Mouse (Mus musculus) stomach, embryonic 14.5 days (tissue): ENCODE measurements around the gene Zfyve1. TPM values are rescaled to one million over a fixed set of nuclear protein-coding genes. Genes with fewer than 3 reads are reported as not detected.

Source experiments
- ATAC-seq: fragments of 200-750 bp; cut with Nextera tagmentation; 2 replicates; pipeline ENCODE4 v1.8.0; 2017; ENCODE audit warnings: low read depth, moderate TSS enrichment; ENCODE audit not compliant: insufficient number of reproducible peaks, insufficient read depth, low FRiP score
- H3K27ac ChIP-seq: fragments of 300-500 bp; sonication (generic); 2 replicates; pipeline ENCODE4 v1.5.1; 2014; ENCODE audit warnings: mild to moderate bottlenecking, low read length, moderate library complexity, mixed read lengths
- H3K27me3 ChIP-seq: fragments of 300-500 bp; sonication (generic); 2 replicates; pipeline ENCODE4 v1.6.1; 2014; ENCODE audit warnings: low read length, control low read depth, mixed read lengths; ENCODE audit not compliant: control insufficient read depth, insufficient read depth
- H3K36me3 ChIP-seq: fragments of 300-500 bp; sonication (generic); 2 replicates; pipeline ENCODE4 v1.6.1; 2014; ENCODE audit warnings: mild to moderate bottlenecking, control low read depth, low read length, moderate library complexity, mixed read lengths; ENCODE audit not compliant: control insufficient read depth, insufficient read depth
- H3K4me1 ChIP-seq: fragments of 300-500 bp; sonication (generic); 2 replicates; pipeline ENCODE4 v1.6.1; 2014; ENCODE audit warnings: low read length, control low read depth, mixed read lengths; ENCODE audit not compliant: control insufficient read depth, insufficient read depth
- H3K4me2 ChIP-seq: fragments of 300-500 bp; sonication (generic); replicated peaks from 2 replicates; pipeline ENCODE4 v1.6.1; 2014; ENCODE audit warnings: low read depth, low read length, control low read depth
- H3K4me3 ChIP-seq: fragments of 300-500 bp; sonication (generic); 2 replicates; pipeline ENCODE4 v1.5.1; 2014; ENCODE audit warnings: low read depth, low read length, control low read depth
- H3K9ac ChIP-seq: fragments of 300-500 bp; sonication (generic); replicated peaks from 2 replicates; pipeline ENCODE4 v1.6.1; 2014; ENCODE audit warnings: low read depth, mild to moderate bottlenecking, control low read depth, low read length, moderate library complexity, mixed read lengths
- H3K9me3 ChIP-seq: fragments of 300-500 bp; sonication (generic); 2 replicates; pipeline ENCODE4 v1.6.1; 2016; ENCODE audit warnings: low read depth, low read length, control low read depth; ENCODE audit not compliant: control insufficient read depth
- WGBS: fragments of 180-500 bp; shearing (Covaris S2); extraction: QIAGEN DNeasy Blood & Tissue Kit; methylation state at CpG from one replicate; pipeline ENCODE4 v1.1.7; 2014; 5-methylcytosine and 5-hydroxymethylcytosine counted together
- polyA plus RNA-seq: library from polyadenylated mRNA; unstranded; fragments of >200 nt; fragmentation: Nextera tagmentation; extraction: Ambion mirVana; gene quantifications from 2 replicates; pipeline ENCODE4 v1.2.1, GENCODE M21; 2014

Gene Zfyve1
- polyA plus RNA-seq, 1 experiment from 2014 or later: 15.9 TPM

DNA sequence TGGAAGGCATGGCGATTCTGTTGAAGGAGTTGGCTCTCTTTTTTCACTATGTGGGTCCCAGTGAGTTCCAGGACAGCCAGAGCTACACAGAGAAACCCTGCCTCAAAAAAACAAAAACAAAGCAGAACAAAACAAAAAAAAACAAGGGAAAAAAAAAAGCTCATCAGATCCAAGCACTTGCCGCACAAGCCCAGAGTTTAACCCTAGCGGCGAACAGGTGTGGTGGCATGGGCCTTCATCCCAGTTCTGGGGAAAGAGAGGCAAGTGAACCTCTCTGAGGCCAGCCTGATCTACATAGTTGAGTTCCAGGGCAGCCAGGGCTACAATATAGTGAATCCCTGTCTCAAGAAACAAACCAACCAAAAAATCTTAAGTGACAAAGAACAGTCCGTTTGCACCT lies 19.6 kb downstream of the Zfyve1 start:
- no peak overlapping the region for H3K27ac ChIP-seq
- no peak for ATAC-seq
- peaks cover 23% of the 10 kb centered on the region; the same call in 1 of the 2 replicates for H3K36me3 ChIP-seq
- no peak overlapping the region for H3K4me2 ChIP-seq
- 94% methylated on average over 5 of the region's 5 CpGs for WGBS
- no peaks in the 10 kb centered on the region for H3K4me1 ChIP-seq
- no peaks in the 10 kb centered on the region for H3K9me3 ChIP-seq
- H3K27me3 ChIP-seq: no peaks in the 10 kb centered on the region
- no peak overlapping the region for H3K9ac ChIP-seq
- no peak overlapping the region for H3K4me3 ChIP-seq

DNA sequence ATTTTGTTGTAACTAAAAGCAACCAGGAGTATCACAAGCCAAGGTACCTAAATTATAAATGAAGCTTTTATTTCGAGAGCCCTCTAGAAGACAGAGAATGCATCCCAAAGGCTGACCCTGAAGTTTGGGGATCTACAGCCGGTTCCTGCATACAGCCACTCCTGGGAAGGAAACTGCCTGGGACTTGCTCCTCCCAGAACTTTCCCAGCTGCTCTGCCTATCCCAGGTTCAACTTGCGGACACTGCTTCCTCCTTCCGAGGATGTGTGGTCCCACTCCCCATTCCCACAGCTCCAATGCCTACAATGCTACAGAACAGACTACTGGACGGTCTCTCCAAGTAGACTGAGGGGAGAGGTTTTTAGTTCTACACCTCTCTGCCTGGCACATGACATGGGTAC lies 24.3 kb downstream of the Zfyve1 start:
- H3K36me3 ChIP-seq: peaks cover 38% of the 10 kb centered on the region
- no peaks in the 10 kb centered on the region for H3K9me3 ChIP-seq
- H3K9ac ChIP-seq: no peak overlapping the region
- ATAC-seq: no peak
- H3K4me2 ChIP-seq: no peak overlapping the region
- 73% methylated on average over 5 of the region's 5 CpGs for WGBS
- no peak overlapping the region for H3K4me3 ChIP-seq
- H3K4me1 ChIP-seq: no peaks in the 10 kb centered on the region
- H3K27ac ChIP-seq: no peak overlapping the region
- no peaks in the 10 kb centered on the region for H3K27me3 ChIP-seq

DNA sequence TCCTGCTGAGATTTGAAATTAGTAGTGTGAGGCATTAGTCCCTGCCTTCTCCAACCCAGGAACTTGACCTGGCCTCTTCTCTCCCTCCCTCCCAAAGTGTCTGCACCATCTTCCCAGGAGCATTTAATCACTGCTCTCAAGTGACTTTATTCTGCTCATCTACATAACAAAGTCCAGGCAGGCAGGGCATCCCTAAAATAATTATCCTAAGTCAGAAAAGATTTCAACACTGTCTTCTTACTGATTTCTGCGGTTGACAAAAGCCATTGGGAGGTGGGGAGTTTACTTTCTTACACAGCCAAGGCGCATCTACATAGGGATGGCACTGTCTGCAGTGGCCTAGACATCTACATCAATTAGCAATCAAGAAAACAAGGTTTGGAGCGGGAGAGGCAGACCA lies 27.2 kb downstream of the Zfyve1 start:
- 90% methylated on average over 3 of the region's 3 CpGs for WGBS
- H3K27ac ChIP-seq: no peak overlapping the region
- H3K36me3 ChIP-seq: peaks cover 47% of the 10 kb centered on the region
- ATAC-seq: no peak
- no peak overlapping the region for H3K4me3 ChIP-seq
- H3K4me1 ChIP-seq: no peaks in the 10 kb centered on the region
- H3K9ac ChIP-seq: no peak overlapping the region
- H3K9me3 ChIP-seq: no peaks in the 10 kb centered on the region
- no peak overlapping the region for H3K4me2 ChIP-seq
- H3K27me3 ChIP-seq: no peaks in the 10 kb centered on the region

DNA sequence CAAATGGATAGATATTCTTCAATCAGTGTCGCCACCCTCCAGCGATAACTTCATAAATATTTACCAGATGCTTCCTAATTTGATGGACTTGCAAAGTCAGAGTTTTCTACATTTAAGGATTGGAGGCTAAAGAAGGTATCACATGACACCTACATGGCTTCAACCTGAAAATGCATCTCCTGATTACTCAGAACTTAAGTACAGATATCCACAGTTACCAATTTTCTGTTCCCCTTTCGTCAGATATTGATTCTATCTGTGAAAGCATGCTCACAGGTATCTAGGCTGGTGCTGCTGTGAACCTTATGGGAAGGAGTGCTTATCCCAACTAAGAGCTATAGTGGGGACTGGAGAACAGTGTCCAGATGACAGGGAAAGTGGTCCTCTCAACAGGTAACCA lies 34.4 kb downstream of the Zfyve1 start:
- no peak overlapping the region for H3K4me3 ChIP-seq
- ATAC-seq: no peak
- no peak overlapping the region for H3K9ac ChIP-seq
- WGBS: 88% methylated on average over 3 of the region's 3 CpGs
- no peaks in the 10 kb centered on the region for H3K27me3 ChIP-seq
- no peaks in the 10 kb centered on the region for H3K4me1 ChIP-seq
- no peak overlapping the region for H3K4me2 ChIP-seq
- no peaks in the 10 kb centered on the region for H3K9me3 ChIP-seq
- peaks cover 45% of the 10 kb centered on the region for H3K36me3 ChIP-seq
- H3K27ac ChIP-seq: no peak overlapping the region

DNA sequence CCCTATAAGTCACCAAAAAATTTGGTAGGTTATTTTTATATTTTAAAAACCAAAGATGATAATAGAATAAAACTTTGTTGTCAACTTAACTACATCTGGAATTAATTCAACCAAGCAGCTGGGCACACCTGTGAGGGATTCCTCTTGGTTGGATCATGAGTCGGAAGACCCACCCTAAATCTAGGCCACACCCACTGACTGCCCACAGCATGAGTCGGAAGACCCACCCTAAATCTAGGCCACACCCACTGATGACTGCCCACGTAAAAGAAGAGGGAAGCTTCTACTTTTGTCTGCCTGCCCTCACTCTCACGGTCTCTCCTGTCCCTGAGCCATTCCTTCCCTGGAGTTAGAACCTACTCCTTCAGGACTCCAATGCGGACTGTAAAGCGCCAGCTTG lies 36.8 kb downstream of the Zfyve1 start:
- Histone ChIP-seq H3K4me2 (no peak overlapping the region), H3K9me3 (no peaks in the 10 kb centered on the region), H3K27ac (no peak overlapping the region), H3K4me1 (no peaks in the 10 kb centered on the region), H3K27me3 (no peaks in the 10 kb centered on the region), H3K4me3 (no peak overlapping the region), H3K36me3 (peaks cover 46% of the 10 kb centered on the region), H3K9ac (no peak overlapping the region)
- WGBS: 65% methylated on average over 6 of the region's 6 CpGs
- 0 out of 2 replicates have a peak, but pooled peaks have one; percentile 49 for ATAC-seq

DNA sequence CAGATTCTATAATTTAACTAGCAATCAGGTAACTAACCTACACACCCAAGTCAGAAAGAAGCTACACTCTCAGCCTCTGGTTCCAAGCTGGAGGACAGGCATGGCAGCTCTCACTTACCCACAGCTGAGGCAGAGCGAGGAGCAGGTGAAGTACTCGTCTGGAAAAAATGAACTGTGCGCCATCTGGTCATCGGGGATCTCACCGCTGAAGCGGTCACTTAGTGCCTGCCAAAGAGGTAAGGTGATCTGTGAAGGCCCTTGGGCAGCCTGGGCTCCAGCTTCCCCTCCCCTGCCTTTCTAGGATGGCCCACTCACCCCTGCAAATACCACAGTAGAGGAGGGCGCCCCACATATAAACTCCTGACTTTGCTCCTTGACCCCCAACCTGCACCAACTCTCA lies 38.5 kb downstream of the Zfyve1 start:
- Histone ChIP-seq H3K4me1 (no peaks in the 10 kb centered on the region), H3K36me3 (peaks cover 50% of the 10 kb centered on the region), H3K4me2 (no peak overlapping the region), H3K27ac (no peak overlapping the region), H3K9ac (no peak overlapping the region), H3K27me3 (no peaks in the 10 kb centered on the region), H3K9me3 (no peaks in the 10 kb centered on the region), H3K4me3 (no peak overlapping the region)
- 91% methylated on average over 7 of the region's 7 CpGs for WGBS
- no peak for ATAC-seq

DNA sequence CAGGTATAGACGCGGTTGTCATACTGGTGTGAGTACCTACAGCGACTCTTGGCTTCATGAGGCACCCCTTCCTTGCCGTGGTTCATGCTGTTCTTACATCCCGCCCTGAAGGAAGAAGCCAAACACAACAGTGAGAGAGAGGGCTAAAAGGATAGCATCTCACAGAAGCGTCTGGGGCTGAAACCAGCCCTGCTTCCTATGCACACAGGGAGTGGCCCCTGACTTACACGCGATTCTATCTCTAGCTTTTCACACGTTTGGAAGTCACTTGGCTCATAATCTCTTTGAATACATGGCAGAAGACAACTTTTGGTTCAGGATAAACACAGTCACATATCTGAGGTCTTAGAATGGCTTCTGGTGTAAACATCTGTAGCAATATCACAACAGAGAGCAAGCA lies 41.4 kb downstream of the Zfyve1 start:
- H3K27ac ChIP-seq: no peak overlapping the region
- no peak for ATAC-seq
- H3K27me3 ChIP-seq: no peaks in the 10 kb centered on the region
- no peaks in the 10 kb centered on the region for H3K9me3 ChIP-seq
- H3K36me3 ChIP-seq: peaks cover 63% of the 10 kb centered on the region
- no peak overlapping the region for H3K4me2 ChIP-seq
- no peak overlapping the region for H3K4me3 ChIP-seq
- 69% methylated on average over 9 of the region's 9 CpGs for WGBS
- no peaks in the 10 kb centered on the region for H3K4me1 ChIP-seq
- no peak overlapping the region for H3K9ac ChIP-seq

DNA sequence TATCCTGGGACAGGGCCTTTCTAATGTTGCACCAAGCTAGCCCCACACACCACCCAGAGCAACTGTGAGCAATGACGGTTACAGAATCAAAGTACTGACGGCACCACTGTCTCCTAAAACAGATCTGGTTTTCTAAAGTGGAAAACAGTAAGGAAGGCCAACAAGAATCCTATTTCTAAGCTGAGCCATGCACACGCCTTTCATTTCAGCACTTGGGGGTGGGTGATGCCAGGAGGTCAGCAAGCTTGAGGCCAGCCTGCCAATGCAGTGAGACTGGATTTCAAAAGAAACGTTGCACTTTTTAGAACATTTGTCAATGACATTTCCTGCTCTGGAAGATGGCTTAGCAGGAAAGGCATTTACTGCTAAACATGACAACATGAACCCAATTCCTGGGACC lies 43.2 kb downstream of the Zfyve1 start:
- Histone ChIP-seq H3K27ac (no peak overlapping the region), H3K4me2 (no peak overlapping the region), H3K4me1 (no peaks in the 10 kb centered on the region), H3K9ac (no peak overlapping the region), H3K4me3 (no peak overlapping the region), H3K9me3 (no peaks in the 10 kb centered on the region), H3K36me3 (peaks cover 65% of the 10 kb centered on the region), H3K27me3 (no peaks in the 10 kb centered on the region)
- WGBS: 71% methylated on average over 4 of the region's 4 CpGs
- ATAC-seq: no peak

DNA sequence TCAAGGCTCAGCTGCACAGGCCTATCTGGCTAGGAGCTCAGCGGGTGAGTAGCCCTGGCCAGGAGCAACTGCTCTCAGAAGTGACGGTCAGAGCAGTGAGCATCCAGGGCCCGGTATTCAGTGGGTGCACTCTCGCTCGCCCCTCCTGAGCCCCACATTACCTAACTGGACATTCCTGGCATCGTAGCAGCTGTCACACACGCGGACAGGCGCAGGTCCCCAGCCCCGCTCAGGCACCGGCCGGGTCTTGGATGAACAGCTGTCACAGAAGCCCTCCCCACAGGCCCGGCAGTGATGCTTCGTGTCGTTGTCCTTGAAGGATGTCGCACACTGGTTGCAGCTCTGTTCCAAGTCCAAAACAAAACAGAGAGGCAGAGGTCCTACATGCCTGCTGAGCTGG lies 45.7 kb downstream of the Zfyve1 start:
- no peak for ATAC-seq
- Histone ChIP-seq H3K4me1 (no peaks in the 10 kb centered on the region), H3K27ac (no peak overlapping the region), H3K4me2 (no peak overlapping the region), H3K9me3 (no peaks in the 10 kb centered on the region), H3K4me3 (no peak overlapping the region), H3K36me3 (peaks cover 60% of the 10 kb centered on the region), H3K27me3 (no peaks in the 10 kb centered on the region), H3K9ac (no peak overlapping the region)
- 87% methylated on average over 16 of the region's 16 CpGs for WGBS
